9 mouse cellular contexts compared by ENCODE assay signal in the genomic region with DNA sequence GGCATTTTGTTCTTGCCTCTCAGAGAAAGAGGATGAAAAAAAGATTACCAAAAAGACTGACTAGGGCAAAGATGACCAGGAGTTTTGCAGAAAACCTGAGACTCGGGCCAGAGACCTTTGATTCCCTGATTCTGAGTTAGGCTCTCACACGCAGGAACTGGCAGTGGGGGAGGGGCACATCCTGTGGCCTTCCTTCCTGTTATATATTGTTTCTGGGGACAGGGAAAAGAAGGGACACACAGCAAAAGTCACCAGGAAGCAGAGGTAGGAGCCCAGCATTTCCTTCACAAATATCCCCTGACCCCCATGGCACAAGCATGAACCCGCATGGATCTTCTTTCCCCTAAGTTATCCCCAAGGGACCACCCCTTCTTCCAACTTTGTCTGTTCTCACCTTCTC. TPM values are rescaled to one million over a fixed set of nuclear protein-coding genes. Genes with fewer than 3 reads are reported as not detected.
DNase-seq lines count a peak whose midpoint lies in the region; ATAC-seq and TF ChIP-seq lines count a peak whose summit lies in the region.
"Had no signal": no experiment of that assay in that cellular context is flagged by ENCODE, and none has a peak within 500 bp of the region (broad histone marks: within the 10 kb centered on the region; RNA-seq: fewer than 3 reads in every experiment).

No protein-coding gene starts in this region.

- no peak overlapping the region for H3K9ac ChIP-seq in intestine, embryonic 14.5 days (ENCODE audit: low read length)
- no peak overlapping the region for H3K9ac ChIP-seq in intestine, postnatal 0 days (ENCODE audit: low read depth, low read length)

- peaks cover 10% of the 10 kb centered on the region for H3K4me1 ChIP-seq in intestine, embryonic 14.5 days (replicated peaks; ENCODE audit: control insufficient read depth, insufficient read depth, low read length)
- H3K4me1 ChIP-seq in intestine, postnatal 0 days (replicated peaks; ENCODE audit: control insufficient read depth, insufficient read depth, low read length): no peaks in the 10 kb centered on the region
- no peaks in the 10 kb centered on the region; the same call in 1 of the 2 replicates for H3K4me1 ChIP-seq in heart, embryonic 10.5 days

- H3K4me2 ChIP-seq in intestine, embryonic 14.5 days (ENCODE audit: low read length): 0 out of 2 replicates have a peak overlapping the region, but pooled peaks have one; percentile 9
- no peak overlapping the region for H3K4me2 ChIP-seq in intestine, postnatal 0 days (replicated peaks; ENCODE audit: low read depth)

- H3K36me3 ChIP-seq in intestine, embryonic 14.5 days (ENCODE audit: control insufficient read depth, insufficient read depth, low read length): peaks cover 13% of the 10 kb centered on the region; the same call in 1 of the 2 replicates
- peaks cover 14% of the 10 kb centered on the region for H3K36me3 ChIP-seq in intestine, postnatal 0 days (ENCODE audit: control insufficient read depth, insufficient read depth)
- peaks cover 33% of the 10 kb centered on the region for H3K36me3 ChIP-seq in heart, embryonic 10.5 days

- H3K27ac ChIP-seq in intestine, embryonic 14.5 days (ENCODE audit: low read depth): no peak overlapping the region
- no peak overlapping the region for H3K27ac ChIP-seq in intestine, postnatal 0 days (ENCODE audit: low read depth, low read length)
- H3K27ac ChIP-seq in heart, embryonic 10.5 days: peak overlapping the region; percentile 57

- H3K9me3 ChIP-seq in intestine, embryonic 14.5 days (ENCODE audit: control insufficient read depth, low read length): no peaks in the 10 kb centered on the region
- H3K9me3 ChIP-seq in intestine, postnatal 0 days (ENCODE audit: control insufficient read depth): no peaks in the 10 kb centered on the region
- H3K9me3 ChIP-seq in heart, embryonic 10.5 days: no peaks in the 10 kb centered on the region

- H3K4me3 ChIP-seq in intestine, embryonic 14.5 days (ENCODE audit: low read depth, low read length): no peak overlapping the region
- no peak overlapping the region for H3K4me3 ChIP-seq in intestine, postnatal 0 days (ENCODE audit: low read depth, low read length)
- H3K4me3 ChIP-seq in heart, embryonic 10.5 days: peak overlapping the region; percentile 93

- intact Hi-C loops in left cerebral cortex, postnatal 14 days (cut with DNase I): no loop called here

- no peak for TF ChIP-seq CTCF in intestine, postnatal 0 days (IDR thresholded peaks at IDR 0.05; ENCODE audit: low read depth)

- no peaks in the 10 kb centered on the region for H3K27me3 ChIP-seq in intestine, embryonic 14.5 days (replicated peaks; ENCODE audit: control insufficient read depth, insufficient read depth, low read length)
- no peaks in the 10 kb centered on the region for H3K27me3 ChIP-seq in intestine, postnatal 0 days (replicated peaks; ENCODE audit: control insufficient read depth, insufficient read depth, low read length)
- H3K27me3 ChIP-seq in heart, embryonic 10.5 days (ENCODE audit: insufficient read depth, poor library complexity, severe bottlenecking): no peaks in the 10 kb centered on the region

- no peak for DNase-seq in intestine, embryonic 14.5 days (ENCODE audit: low spot score)
- DNase-seq in heart, embryonic 10.5 days (ENCODE audit: low spot score): no peak
- DNase-seq in kidney, postnatal 36 days: peak; percentile 51 to 80
- DNase-seq in lung, postnatal 25 days (ENCODE audit: low spot score): peak; percentile 43
- DNase-seq in left cerebral cortex, postnatal 14 days (ENCODE audit: low spot score in 2 of 2): no peak
- DNase-seq: left cerebral cortex, postnatal 4 days had no signal

- ATAC-seq in intestine, embryonic 14.5 days (replicated peaks; ENCODE audit: low FRiP score, low TSS enrichment, low read depth): no peak
- no peak for ATAC-seq in intestine, postnatal 0 days
- ATAC-seq in CD4-positive, CD25-positive, alpha-beta regulatory T cell, adult 4 months: no peak
- no peak for ATAC-seq in erythroid progenitor cell, adult 5-6 weeks (replicated peaks; ENCODE audit: low FRiP score, poor library complexity, severe bottlenecking)

- 64% methylated on average over 3 of the region's 3 CpGs for WGBS in intestine, embryonic 14.5 days
- WGBS in intestine, postnatal 0 days: 59% methylated on average over 3 of the region's 3 CpGs
- 41% methylated on average over 3 of the region's 3 CpGs for WGBS in heart, embryonic 10.5 days

RNA-seq across cellular contexts. Expression of a gene that starts 2.6 kb away (rescaled TPM):
- polyA plus RNA-seq in intestine, embryonic 14.5 days (2014; fragmentation: Nextera tagmentation; extraction: Ambion mirVana): 6.4 and 6.5 TPM in 2 replicates
- polyA plus RNA-seq in intestine, postnatal 0 days (2015; fragmentation: Nextera tagmentation; extraction: Ambion mirVana): 2.2 and 2.6 TPM in 2 replicates
- 13.7 and 15.7 TPM in 2 replicates for polyA plus RNA-seq in heart, embryonic 10.5 days (2016; fragmentation: Nextera tagmentation; extraction: Ambion mirVana)
- 1 to 10 TPM; 1.1 to 1.2 TPM for polyA plus RNA-seq in CD4-positive, CD25-positive, alpha-beta regulatory T cell, adult 4 months (2017; shearing (Covaris generic))
- total RNA-seq in erythroid progenitor cell, adult 5-6 weeks (2015; ENCODE audit: low replicate concordance): not detected in 2 replicates
- not detected in 2 replicates for total RNA-seq in erythroid progenitor cell, adult 5-6 weeks (2017; ENCODE audit: low replicate concordance)
- total RNA-seq in left cerebral cortex, postnatal 14 days (2021): 1 to 10 TPM; 1.8 TPM

RNA-seq across cellular contexts. Expression of a gene that starts 24.1 kb away (rescaled TPM):
- polyA plus RNA-seq in intestine, embryonic 14.5 days (2014; fragmentation: Nextera tagmentation; extraction: Ambion mirVana): 22.4 and 24.3 TPM in 2 replicates
- 12.3 and 12.6 TPM in 2 replicates for polyA plus RNA-seq in intestine, postnatal 0 days (2015; fragmentation: Nextera tagmentation; extraction: Ambion mirVana)
- 14.8 and 25.8 TPM in 2 replicates for polyA plus RNA-seq in heart, embryonic 10.5 days (2016; fragmentation: Nextera tagmentation; extraction: Ambion mirVana)
- 10 to 100 TPM; 32.5 to 33.4 TPM for polyA plus RNA-seq in CD4-positive, CD25-positive, alpha-beta regulatory T cell, adult 4 months (2017; shearing (Covaris generic))
- 9.4 and 10.1 TPM in 2 replicates for total RNA-seq in erythroid progenitor cell, adult 5-6 weeks (2015; ENCODE audit: low replicate concordance)
- total RNA-seq in erythroid progenitor cell, adult 5-6 weeks (2017; ENCODE audit: low replicate concordance): 3.5 and 4.2 TPM in 2 replicates
- 10 to 100 TPM in 1 of 2 experiments, 1 to 10 TPM in 1; 9.3 to 11.6 TPM for total RNA-seq in left cerebral cortex, postnatal 14 days (2021)

Comparison
In these comparisons a context has a peak if more than half of its experiments do, and no peak if none do; other contexts are left out.
1. DNase-seq: peak in kidney, postnatal 36 days (2 of 2) and lung, postnatal 25 days (single experiment); none in intestine, embryonic 14.5 days (single experiment), heart, embryonic 10.5 days (single experiment) and left cerebral cortex, postnatal 14 days (0 of 2).